ENCODE assay signal across 11 mouse cellular contexts in the genomic region with DNA sequence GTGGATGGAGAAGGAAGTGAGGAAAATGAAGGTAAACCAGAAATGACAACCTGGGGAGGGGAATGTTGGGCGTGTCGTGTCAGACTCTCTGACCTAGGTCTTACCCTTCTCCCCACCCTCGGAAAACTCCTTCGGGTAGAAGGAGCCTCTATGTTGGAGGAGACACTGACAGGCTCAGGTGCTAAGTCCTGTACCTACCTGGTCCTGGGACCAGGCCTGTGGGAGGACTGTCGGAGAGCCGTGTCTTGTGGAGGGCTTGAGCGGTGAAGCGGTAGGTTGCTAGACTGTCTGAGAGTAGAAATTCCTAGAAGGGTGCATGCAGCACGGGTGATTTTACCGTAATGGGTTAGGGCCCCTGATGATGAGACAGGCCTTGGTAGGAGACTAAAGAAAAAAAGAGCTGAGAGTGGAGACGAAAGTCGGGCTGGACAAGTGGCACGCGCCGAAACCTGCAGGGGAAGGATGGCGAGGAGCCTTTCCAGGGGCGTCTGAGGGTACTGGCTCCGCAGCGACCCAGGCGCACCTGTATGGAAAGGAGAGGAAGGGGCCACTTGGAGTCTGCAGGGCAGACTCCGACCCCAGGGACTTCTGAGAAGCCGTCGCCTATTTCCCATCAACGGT. TPM values are rescaled to one million over a fixed set of nuclear protein-coding genes. Genes with fewer than 3 reads are reported as not detected.
A peak's percentile ranks its signal among the peaks of the same experiment; 100 is the strongest.
DNase-seq lines count a peak whose midpoint lies in the region; ATAC-seq and TF ChIP-seq lines count a peak whose summit lies in the region.
"Had no signal": no experiment of that assay in that cellular context is flagged by ENCODE, and none has a peak within 500 bp of the region (broad histone marks: within the 10 kb centered on the region; RNA-seq: fewer than 3 reads in every experiment).

Cldn7 (plus strand) TSS at position 130 of the 621 bp plus-strand sequence.

- no peak for DNase-seq in heart, adult 2 months
- DNase-seq in forebrain, postnatal 0 days, result no peak
- DNase-seq in c-Kit-positive CD71-positive TER-119-positive erythroid progenitor cells, embryonic 14.5 days (ENCODE audit: low spot score), result no peak
- DNase-seq in natural killer cell, adult 2 months (ENCODE audit: low spot score in 2 of 2), result no peak

- no peak for TF ChIP-seq POLR2A in heart, adult 2 months (IDR thresholded peaks at IDR 0.05; ENCODE audit: insufficient read depth, low read depth, low read length)
- TF ChIP-seq POLR2A in ES-Bruce4 (IDR thresholded peaks at IDR 0.05; ENCODE audit: insufficient read depth, low read length), result no peak

- H3K4me1 ChIP-seq in heart, embryonic 16.5 days (ENCODE audit: control insufficient read depth, insufficient read depth, low read length), result peaks cover 18% of the 10 kb centered on the region
- H3K4me1 ChIP-seq in heart, adult 2 months (ENCODE audit: control insufficient read depth, insufficient read depth, low read length), result peaks cover 2% of the 10 kb centered on the region; the same call in 1 of the 2 replicates
- no peaks in the 10 kb centered on the region for H3K4me1 ChIP-seq in ES-Bruce4 (ENCODE audit: control insufficient read depth, insufficient read depth, low read length)
- H3K4me1 ChIP-seq in forebrain, postnatal 0 days (ENCODE audit: insufficient read depth), result 0 out of 2 replicates have a peak, but pooled peaks cover 3% of the 10 kb centered on the region
- peaks cover 29% of the 10 kb centered on the region for H3K4me1 ChIP-seq in liver, embryonic 15.5 days (replicated peaks)

- TF ChIP-seq CTCF in heart, adult 2 months (IDR thresholded peaks at IDR 0.05), result no peak
- no peak for TF ChIP-seq CTCF in ES-Bruce4 (IDR thresholded peaks at IDR 0.05; ENCODE audit: low read depth, low read length)
- no peak for TF ChIP-seq CTCF in forebrain, postnatal 0 days (IDR thresholded peaks at IDR 0.05; ENCODE audit: low read depth)

- peak within 1 kb of the TSS; percentile 54 for H3K4me3 ChIP-seq in heart, embryonic 16.5 days (ENCODE audit: low read length)
- H3K4me3 ChIP-seq in heart, adult 2 months, result no peak within 1 kb of the TSS
- H3K4me3 ChIP-seq in ES-Bruce4 (ENCODE audit: low read depth, low read length), result peak within 1 kb of the TSS; percentile 68
- H3K4me3 ChIP-seq in forebrain, postnatal 0 days (ENCODE audit: low read depth, low read length), result 0 out of 2 replicates have a peak within 1 kb of the TSS, but pooled peaks have one; percentile 3
- peak within 1 kb of the TSS; percentile 47 for H3K4me3 ChIP-seq in liver, embryonic 15.5 days (replicated peaks)

- peaks cover 49% of the 10 kb centered on the region for H3K27me3 ChIP-seq in heart, embryonic 16.5 days (ENCODE audit: control insufficient read depth, insufficient read depth, low read length)
- H3K27me3 ChIP-seq in heart, adult 2 months (ENCODE audit: control insufficient read depth, insufficient read depth, low read length), result peaks cover 11% of the 10 kb centered on the region
- H3K27me3 ChIP-seq in ES-Bruce4 (ENCODE audit: control insufficient read depth, insufficient read depth, low read length, poor library complexity, severe bottlenecking), result no peaks in the 10 kb centered on the region
- H3K27me3 ChIP-seq in forebrain, postnatal 0 days (ENCODE audit: insufficient read depth, low read length), result peaks cover 49% of the 10 kb centered on the region
- peaks cover 86% of the 10 kb centered on the region for H3K27me3 ChIP-seq in liver, embryonic 15.5 days

- H3K9me3 ChIP-seq in heart, embryonic 16.5 days (replicated peaks; ENCODE audit: control insufficient read depth, low read length), result no peaks in the 10 kb centered on the region
- no peaks in the 10 kb centered on the region for H3K9me3 ChIP-seq in ES-Bruce4 (replicated peaks; ENCODE audit: control insufficient read depth, insufficient read depth, low read length, poor library complexity, severe bottlenecking)
- H3K9me3 ChIP-seq in forebrain, postnatal 0 days (ENCODE audit: low read length), result no peaks in the 10 kb centered on the region
- H3K9me3 ChIP-seq in liver, embryonic 15.5 days (replicated peaks), result no peaks in the 10 kb centered on the region

- peak within 1 kb of the TSS; percentile 47 for H3K4me2 ChIP-seq in heart, embryonic 16.5 days (ENCODE audit: low read depth, low read length)
- no peak within 1 kb of the TSS for H3K4me2 ChIP-seq in forebrain, postnatal 0 days (ENCODE audit: low read depth)
- peak within 1 kb of the TSS; percentile 74 for H3K4me2 ChIP-seq in liver, embryonic 15.5 days

- peak within 1 kb of the TSS; percentile 43 for H3K9ac ChIP-seq in heart, embryonic 16.5 days (ENCODE audit: low read length)
- no peak within 1 kb of the TSS for H3K9ac ChIP-seq in heart, adult 2 months (ENCODE audit: low read depth, low read length)
- peak within 1 kb of the TSS; percentile 49 for H3K9ac ChIP-seq in ES-Bruce4 (ENCODE audit: low read depth, poor library complexity, severe bottlenecking)
- no peak within 1 kb of the TSS for H3K9ac ChIP-seq in forebrain, postnatal 0 days
- no peak within 1 kb of the TSS for H3K9ac ChIP-seq in liver, embryonic 15.5 days

- TF ChIP-seq EP300 in heart, adult 2 months (IDR thresholded peaks at IDR 0.05; ENCODE audit: insufficient read depth, low read depth, low read length), result no peak
- no peak for TF ChIP-seq EP300 in ES-Bruce4 (IDR thresholded peaks at IDR 0.05; ENCODE audit: insufficient read depth, low read depth, low read length)

- H3K36me3 ChIP-seq in heart, embryonic 16.5 days (ENCODE audit: control insufficient read depth, insufficient read depth), result peaks cover 13% of the 10 kb centered on the region
- H3K36me3 ChIP-seq in heart, adult 2 months (ENCODE audit: control insufficient read depth, insufficient read depth, low read length), result no peaks in the 10 kb centered on the region
- H3K36me3 ChIP-seq in ES-Bruce4 (ENCODE audit: control insufficient read depth, insufficient read depth, low read length, poor library complexity, severe bottlenecking), result peaks cover 17% of the 10 kb centered on the region
- peaks cover 18% of the 10 kb centered on the region for H3K36me3 ChIP-seq in forebrain, postnatal 0 days (ENCODE audit: insufficient read depth)
- H3K36me3 ChIP-seq in liver, embryonic 15.5 days (replicated peaks), result peaks cover 17% of the 10 kb centered on the region

- WGBS in heart, embryonic 16.5 days, result 11% methylated on average over 24 of the region's 24 CpGs
- WGBS in heart, adult 2 months, result 27% methylated on average over 24 of the region's 24 CpGs
- WGBS in forebrain, postnatal 0 days, result 9% methylated on average over 24 of the region's 24 CpGs
- WGBS in liver, embryonic 15.5 days (ENCODE audit: insufficient replicate concordance), result 9% methylated on average over 24 of the region's 24 CpGs

- ATAC-seq in heart, embryonic 16.5 days (replicated peaks; ENCODE audit: extremely low read depth, insufficient read depth, low FRiP score), result no peak
- ATAC-seq in forebrain, postnatal 0 days, result no peak
- no peak for ATAC-seq in liver, embryonic 15.5 days (ENCODE audit: insufficient read depth)
- ATAC-seq in erythroblast, adult 5-6 weeks (replicated peaks; ENCODE audit: low FRiP score, poor library complexity, severe bottlenecking), result no peak

- intact Hi-C loops in heart, adult 2 months (cut with DNase I), result no loop called here

- no peak within 1 kb of the TSS for H3K27ac ChIP-seq in heart, embryonic 16.5 days (ENCODE audit: low read length)
- no peak within 1 kb of the TSS for H3K27ac ChIP-seq in heart, adult 2 months
- H3K27ac ChIP-seq in ES-Bruce4 (ENCODE audit: insufficient read depth, low read length), result peak within 1 kb of the TSS; percentile 23; the same call in 1 of the 2 replicates
- H3K27ac ChIP-seq in forebrain, postnatal 0 days (ENCODE audit: low read depth, low read length), result no peak within 1 kb of the TSS
- H3K27ac ChIP-seq in liver, embryonic 15.5 days (replicated peaks), result no peak within 1 kb of the TSS

- no peaks in the 10 kb centered on the region for H3K79me2 ChIP-seq in heart, adult 2 months (replicated peaks; ENCODE audit: control insufficient read depth, insufficient read depth, low read length)

RNA-seq across cellular contexts. Expression of gene Cldn7, which starts in this region (rescaled TPM):
- 7.5 and 14.4 TPM in 2 replicates for polyA plus RNA-seq in heart, embryonic 16.5 days (2015; fragmentation: Nextera tagmentation; extraction: Ambion mirVana)
- total RNA-seq in heart, adult 2 months (2021), result not detected
- 0.50 and 3.5 TPM in 2 replicates for polyA plus RNA-seq in heart, adult 2 months (2012; rRNA removed)
- polyA plus RNA-seq in ES-Bruce4 (2011; ENCODE audit: insufficient read depth, insufficient read length, low read depth, missing spikeins), result 106 and 144 TPM in 2 replicates
- total RNA-seq in forebrain, postnatal 0 days (2014; rRNA removed), result not detected in 2 replicates
- 0.34 and 0.42 TPM in 2 replicates for polyA plus RNA-seq in forebrain, postnatal 0 days (2015; fragmentation: Nextera tagmentation; extraction: Ambion mirVana)
- 4.5 and 6.6 TPM in 2 replicates for polyA plus RNA-seq in liver, embryonic 15.5 days (2015; fragmentation: Nextera tagmentation; extraction: Ambion mirVana)
- total RNA-seq in erythroblast, adult 5-6 weeks (2015; ENCODE audit: low replicate concordance), result not detected in 2 replicates
- total RNA-seq in erythroblast, adult 5-6 weeks (2017; ENCODE audit: low replicate concordance), result not detected in 2 replicates
- total RNA-seq: G1E; layer of hippocampus, postnatal 10 days had no signal
- polyA plus RNA-seq: erythroblast, embryonic 14.5 days; G1E had no signal

Comparison
In these comparisons a context has a peak if more than half of its experiments do, and no peak if none do; other contexts are left out.
1. H3K9ac ChIP-seq: peak in heart, embryonic 16.5 days (single experiment) and ES-Bruce4 (single experiment); none in heart, adult 2 months (single experiment), forebrain, postnatal 0 days (single experiment) and liver, embryonic 15.5 days (single experiment).